Mouse (Mus musculus) spleen, postnatal 4 days (tissue): ENCODE measurements around the gene Slc45a1.

Experiments
- DNase-seq, 2 experiments: peaks; one replicate each; pipeline ENCODE4 v3.0.0; 2022; ENCODE audit warnings: low spot score in 2 of 2

Slc45a1 gene

GRCm38 (mm10) chr4:150651390-150652277 is at the start of gene Slc45a1:
Slc45a1 (minus strand) TSS chr4:150652174.
- DNase-seq: no peak

- DNase-seq: no peak
Measured at GRCm38 (mm10) chr4:150700849-150701248, 48.9 kb upstream of the Slc45a1 start.

- DNase-seq: no peak
Measured at GRCm38 (mm10) chr4:150694434-150695108, 42.6 kb upstream of the Slc45a1 start.

GRCm38 (mm10) chr4:150692861-150693403 is 41.0 kb upstream of the Slc45a1 start:
- DNase-seq: no peak

GRCm38 (mm10) chr4:150690759-150691158 is 38.8 kb upstream of the Slc45a1 start:
- no peak for DNase-seq

GRCm38 (mm10) chr4:150689553-150689952 is 37.6 kb upstream of the Slc45a1 start:
- DNase-seq: no peak

- DNase-seq: no peak
Measured at GRCm38 (mm10) chr4:150687126-150687753, 35.3 kb upstream of the Slc45a1 start.

GRCm38 (mm10) chr4:150686538-150686937 is 34.6 kb upstream of the Slc45a1 start:
- DNase-seq: no peak

GRCm38 (mm10) chr4:150685778-150686493 is 34.0 kb upstream of the Slc45a1 start:
- no peak for DNase-seq

GRCm38 (mm10) chr4:150685043-150685777 is 33.2 kb upstream of the Slc45a1 start:
- DNase-seq: no peak

GRCm38 (mm10) chr4:150680373-150680772 is 28.4 kb upstream of the Slc45a1 start:
- no peak for DNase-seq

- no peak for DNase-seq
Measured at GRCm38 (mm10) chr4:150678789-150679188, 26.8 kb upstream of the Slc45a1 start.

GRCm38 (mm10) chr4:150677846-150678224 is 25.9 kb upstream of the Slc45a1 start:
- no peak for DNase-seq

GRCm38 (mm10) chr4:150677126-150677845 is 25.3 kb upstream of the Slc45a1 start:
- no peak for DNase-seq

- no peak for DNase-seq
Measured at GRCm38 (mm10) chr4:150676029-150676428, 24.1 kb upstream of the Slc45a1 start.

GRCm38 (mm10) chr4:150675274-150675673 is 23.3 kb upstream of the Slc45a1 start:
- no peak for DNase-seq

GRCm38 (mm10) chr4:150665806-150666205 is 13.8 kb upstream of the Slc45a1 start:
- DNase-seq: no peak

- no peak for DNase-seq
Measured at GRCm38 (mm10) chr4:150664726-150665125, 12.8 kb upstream of the Slc45a1 start.

GRCm38 (mm10) chr4:150663192-150663591 is 11.2 kb upstream of the Slc45a1 start:
- peak; percentile 36 to 77 for DNase-seq

GRCm38 (mm10) chr4:150661886-150662285 is 9.9 kb upstream of the Slc45a1 start:
- DNase-seq: no peak
